Mouse (Mus musculus): ENCODE data around the gene Iqcj.
"Not testable (repeated sequence)": the region's sequence is repeated elsewhere in the genome, so short reads cannot be mapped to it uniquely, and the experiment has no call there.

DNA sequence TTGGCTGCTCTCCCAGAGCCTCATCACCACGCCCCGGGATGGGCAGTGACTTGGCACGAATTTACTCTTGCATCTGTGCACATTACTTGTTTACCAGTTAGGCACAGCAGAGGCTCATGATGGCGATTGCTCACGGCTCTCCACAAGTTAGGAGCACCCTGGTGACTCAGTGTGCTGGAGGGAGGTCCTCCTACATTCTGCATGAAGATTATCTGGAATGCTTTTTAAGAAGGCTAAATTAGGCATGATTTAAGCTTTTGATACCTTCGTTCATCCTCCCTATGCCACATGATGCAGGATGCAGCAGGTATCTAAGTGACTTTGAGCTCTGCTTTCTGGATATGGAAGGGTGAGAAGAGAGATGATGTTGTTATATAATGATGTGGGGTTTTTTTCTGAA, 207.5 kb downstream of the Iqcj start:
- not testable (repeated sequence) for TF ChIP-seq CTCF, EP300 (IDR thresholded peaks at IDR 0.05; ENCODE audit: low read depth)
